Mouse (Mus musculus): ENCODE measurements around the gene Phactr4. TPM values are rescaled to one million over a fixed set of nuclear protein-coding genes. Genes with fewer than 3 reads are reported as not detected.

The Phactr4 gene
- polyA plus RNA-seq, 1 experiment from 2014 or later: 23.3 TPM

DNA sequence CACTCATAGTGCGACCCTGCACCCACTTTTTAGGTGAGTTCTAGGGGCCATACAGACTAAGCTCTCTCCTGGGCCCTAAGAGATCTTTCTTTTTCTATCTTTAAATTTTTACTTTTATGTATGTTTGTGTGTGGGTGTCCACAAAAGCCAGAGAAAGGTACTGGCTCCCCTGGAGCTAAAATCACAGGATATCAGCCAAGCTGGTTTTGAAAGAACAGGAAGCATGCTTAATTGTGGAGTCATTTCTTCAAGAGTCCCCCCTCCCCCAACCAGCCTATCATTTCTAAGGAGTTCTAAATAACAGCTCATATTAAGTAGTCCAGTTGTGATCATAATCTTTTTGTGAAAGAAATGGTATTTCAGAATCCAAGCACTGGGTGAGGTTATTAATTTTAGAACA lies 48.5 kb downstream of the Phactr4 start:
- H3K9me3 ChIP-seq (ENCODE audit: low read depth, low read length): no peaks in the 10 kb centered on the region
- ATAC-seq (ENCODE audit: insufficient read depth): no peak
- H3K4me2 ChIP-seq: no peak overlapping the region
- peaks cover 77% of the 10 kb centered on the region for H3K36me3 ChIP-seq (ENCODE audit: insufficient read depth)
- no peak overlapping the region for H3K9ac ChIP-seq
- no peak overlapping the region for H3K4me3 ChIP-seq (ENCODE audit: low read depth, low read length)
- H3K4me1 ChIP-seq (ENCODE audit: insufficient read depth): no peaks in the 10 kb centered on the region
- no peak overlapping the region for H3K27ac ChIP-seq (ENCODE audit: low read depth)
- WGBS: 100% methylated on average over 1 of the region's 1 CpGs
- no peak for TF ChIP-seq CTCF (IDR thresholded peaks at IDR 0.05; ENCODE audit: low read depth)
- no peak for DNase-seq
- H3K27me3 ChIP-seq (ENCODE audit: insufficient read depth, low read length): no peaks in the 10 kb centered on the region

DNA sequence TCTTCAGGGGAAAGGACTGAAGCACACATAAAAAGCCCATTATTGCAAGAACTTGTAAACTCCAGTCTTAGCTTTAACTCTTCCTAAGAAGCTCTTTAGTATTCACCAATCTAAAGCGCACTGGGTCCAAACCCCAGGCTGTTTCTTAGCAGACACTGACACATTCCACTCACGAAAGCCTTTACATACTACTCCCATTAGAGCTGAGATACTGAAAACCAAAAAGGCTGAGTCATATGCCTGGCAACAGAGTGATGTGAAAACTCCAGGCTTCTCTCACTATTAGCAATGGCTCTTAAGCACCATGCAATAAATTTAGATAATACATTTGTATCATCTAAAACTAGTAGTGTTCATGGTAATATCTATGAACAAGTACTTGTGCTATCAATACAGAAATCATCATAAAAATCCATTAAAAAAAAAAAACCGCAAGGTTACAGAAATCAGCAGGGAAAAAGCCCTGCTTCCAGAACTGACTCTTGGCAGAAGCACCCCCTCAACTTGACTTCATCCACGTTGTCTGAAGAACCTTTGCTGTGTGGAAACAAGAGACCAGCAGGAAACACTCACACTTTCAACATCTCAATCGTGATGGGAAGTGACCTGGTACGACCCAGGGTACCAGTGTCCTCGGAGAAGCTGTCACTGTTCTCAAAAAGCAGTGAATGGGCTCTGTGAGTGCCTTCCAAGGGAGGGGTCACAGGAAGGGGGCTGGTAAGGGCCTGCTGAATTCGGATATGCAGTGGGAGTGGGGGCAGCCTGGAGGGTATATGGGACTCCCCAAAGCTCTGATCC lies 52.1 kb downstream of the Phactr4 start:
- H3K4me2 ChIP-seq: no peak overlapping the region
- H3K27me3 ChIP-seq (ENCODE audit: insufficient read depth, low read length): no peaks in the 10 kb centered on the region
- no peak for TF ChIP-seq CTCF (IDR thresholded peaks at IDR 0.05; ENCODE audit: low read depth)
- ATAC-seq (ENCODE audit: insufficient read depth) (no peak), DNase-seq (no peak)
- no peak overlapping the region for H3K27ac ChIP-seq (ENCODE audit: low read depth)
- no peaks in the 10 kb centered on the region for H3K4me1 ChIP-seq (ENCODE audit: insufficient read depth)
- peaks cover 76% of the 10 kb centered on the region for H3K36me3 ChIP-seq (ENCODE audit: insufficient read depth)
- WGBS: 69% methylated on average over 8 of the region's 8 CpGs
- H3K9me3 ChIP-seq (ENCODE audit: low read depth, low read length): no peaks in the 10 kb centered on the region
- no peak overlapping the region for H3K4me3 ChIP-seq (ENCODE audit: low read depth, low read length)
- no peak overlapping the region for H3K9ac ChIP-seq

DNA sequence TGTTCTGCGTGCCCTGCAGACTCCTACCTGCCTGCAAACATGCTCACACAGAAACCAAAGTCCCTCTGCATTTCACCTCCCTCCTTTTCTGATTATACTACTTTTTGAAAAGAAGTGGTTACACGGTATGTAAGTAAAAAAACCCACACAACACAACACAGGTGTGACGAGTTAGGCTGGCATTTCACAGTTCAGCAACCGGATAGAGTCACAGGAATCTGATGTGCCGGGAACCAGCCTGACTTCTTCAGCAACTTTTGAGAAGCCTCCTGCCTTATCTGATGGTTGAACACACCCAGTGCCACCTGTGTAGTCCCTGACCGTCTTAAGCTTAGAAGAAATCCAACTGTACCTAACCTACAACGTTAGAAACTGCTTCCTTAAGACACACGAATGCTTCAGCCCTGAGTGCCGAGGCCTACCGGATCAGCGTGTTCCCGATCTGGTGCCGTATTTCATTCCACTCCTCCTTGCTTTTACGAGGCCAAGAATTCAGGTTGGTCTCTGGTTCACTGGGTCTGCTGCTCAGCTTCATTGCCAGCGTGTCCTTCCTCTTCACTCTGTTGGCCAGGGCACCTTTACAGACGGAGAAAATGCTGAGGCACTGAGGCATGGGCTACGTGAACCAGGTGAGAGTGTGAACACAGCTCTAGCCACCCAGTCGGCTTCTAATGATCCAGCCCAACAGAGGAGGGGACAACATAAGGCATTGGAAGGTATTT lies 54.6 kb downstream of the Phactr4 start:
- H3K9ac ChIP-seq: no peak overlapping the region
- 92% methylated on average over 18 of the region's 18 CpGs for WGBS
- no peak overlapping the region for H3K4me3 ChIP-seq (ENCODE audit: low read depth, low read length)
- H3K27me3 ChIP-seq (ENCODE audit: insufficient read depth, low read length): no peaks in the 10 kb centered on the region
- H3K4me1 ChIP-seq (ENCODE audit: insufficient read depth): no peaks in the 10 kb centered on the region
- no peak for TF ChIP-seq CTCF (IDR thresholded peaks at IDR 0.05; ENCODE audit: low read depth)
- no peak overlapping the region for H3K4me2 ChIP-seq
- H3K9me3 ChIP-seq (ENCODE audit: low read depth, low read length): no peaks in the 10 kb centered on the region
- no peak for ATAC-seq (ENCODE audit: insufficient read depth)
- DNase-seq: no peak
- H3K27ac ChIP-seq (ENCODE audit: low read depth): no peak overlapping the region
- peaks cover 81% of the 10 kb centered on the region for H3K36me3 ChIP-seq (ENCODE audit: insufficient read depth)

DNA sequence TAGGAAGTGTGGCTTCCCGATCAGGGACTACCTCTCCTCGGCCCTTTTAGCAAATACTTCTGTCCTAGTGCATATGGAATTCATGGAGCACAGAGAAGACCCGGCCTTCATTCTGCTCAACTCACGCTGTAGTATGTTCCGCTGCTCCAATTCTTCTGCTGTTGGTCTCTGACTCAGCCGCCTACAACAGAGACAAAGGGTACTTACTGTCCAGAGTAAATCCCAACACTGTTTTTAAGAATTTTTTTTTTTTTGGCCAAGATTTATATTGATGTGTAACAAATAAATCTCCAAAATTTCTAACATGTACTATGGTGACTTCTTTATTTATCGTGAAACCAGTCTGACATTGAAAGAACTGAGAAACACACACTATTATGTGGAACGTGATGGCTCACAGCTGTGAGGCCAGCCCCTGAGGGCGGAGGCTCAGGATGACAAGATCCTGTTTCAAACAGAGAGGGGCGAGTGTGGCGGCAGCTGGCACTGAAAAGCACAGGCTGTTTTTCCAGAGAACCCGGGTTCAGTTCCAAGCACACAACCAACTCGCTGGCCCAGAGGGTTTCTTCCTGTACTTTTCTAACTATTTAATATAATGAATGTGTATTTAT lies 56.7 kb downstream of the Phactr4 start:
- no peak for TF ChIP-seq CTCF (IDR thresholded peaks at IDR 0.05; ENCODE audit: low read depth)
- H3K27me3 ChIP-seq (ENCODE audit: insufficient read depth, low read length): no peaks in the 10 kb centered on the region
- no peak overlapping the region for H3K4me2 ChIP-seq
- H3K9me3 ChIP-seq (ENCODE audit: low read depth, low read length): no peaks in the 10 kb centered on the region
- H3K4me3 ChIP-seq (ENCODE audit: low read depth, low read length): no peak overlapping the region
- H3K36me3 ChIP-seq (ENCODE audit: insufficient read depth): peaks cover 81% of the 10 kb centered on the region
- DNase-seq (peak; percentile 96), ATAC-seq (ENCODE audit: insufficient read depth) (peak; percentile 94)
- no peaks in the 10 kb centered on the region for H3K4me1 ChIP-seq (ENCODE audit: insufficient read depth)
- 39% methylated on average over 13 of the region's 13 CpGs for WGBS
- no peak overlapping the region; the same call in 1 of the 2 replicates for H3K9ac ChIP-seq
- H3K27ac ChIP-seq (ENCODE audit: low read depth): peak overlapping the region; percentile 81

DNA sequence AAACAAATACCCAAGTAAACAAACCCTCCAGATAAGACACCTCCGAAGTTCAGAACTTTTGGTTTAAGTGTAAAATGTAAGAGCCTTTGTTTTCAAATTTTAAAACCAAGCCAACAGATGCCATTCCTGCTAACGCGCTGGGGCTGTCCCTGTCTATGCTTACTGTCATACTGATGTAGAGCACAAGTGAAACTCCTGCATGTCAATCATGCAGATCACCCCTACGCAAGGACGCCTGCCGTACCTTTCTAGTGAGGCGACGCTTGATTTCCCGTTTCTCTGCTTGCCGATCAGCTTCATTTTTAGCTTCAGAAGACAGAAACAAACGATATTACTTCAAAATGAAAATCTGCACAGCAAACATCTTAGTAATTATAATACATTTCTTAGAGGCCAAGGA lies 58.8 kb downstream of the Phactr4 start:
- peaks cover 80% of the 10 kb centered on the region for H3K36me3 ChIP-seq (ENCODE audit: insufficient read depth)
- H3K4me3 ChIP-seq (ENCODE audit: low read depth, low read length): no peak overlapping the region
- H3K27me3 ChIP-seq (ENCODE audit: insufficient read depth, low read length): no peaks in the 10 kb centered on the region
- WGBS: 94% methylated on average over 11 of the region's 11 CpGs
- no peak overlapping the region for H3K9ac ChIP-seq
- ATAC-seq (ENCODE audit: insufficient read depth) (no peak), DNase-seq (no peak)
- no peak for TF ChIP-seq CTCF (IDR thresholded peaks at IDR 0.05; ENCODE audit: low read depth)
- H3K27ac ChIP-seq (ENCODE audit: low read depth): no peak overlapping the region
- H3K9me3 ChIP-seq (ENCODE audit: low read depth, low read length): no peaks in the 10 kb centered on the region
- no peak overlapping the region for H3K4me2 ChIP-seq
- no peaks in the 10 kb centered on the region for H3K4me1 ChIP-seq (ENCODE audit: insufficient read depth)

DNA sequence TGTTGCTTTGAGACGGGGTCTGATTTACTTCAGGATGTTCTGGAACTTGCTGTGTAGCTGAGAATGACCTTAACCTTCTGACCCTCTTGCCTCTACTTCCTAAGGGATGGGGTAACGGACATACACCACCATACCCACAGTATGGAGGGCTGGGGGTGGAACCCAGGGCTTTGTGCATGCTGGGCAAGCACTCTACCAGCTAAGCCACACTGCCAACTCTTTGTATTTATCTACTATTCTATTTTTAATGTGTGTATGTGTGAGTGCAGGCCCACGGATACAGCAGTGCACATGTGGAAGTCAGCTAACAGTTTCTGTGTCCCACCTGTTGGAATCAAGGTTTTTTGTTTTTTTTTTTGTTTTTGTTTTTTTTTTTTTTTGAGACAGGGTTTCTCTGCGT lies 62.8 kb downstream of the Phactr4 start:
- H3K4me3 ChIP-seq (ENCODE audit: low read depth, low read length): no peak overlapping the region
- no peaks in the 10 kb centered on the region for H3K27me3 ChIP-seq (ENCODE audit: insufficient read depth, low read length)
- ATAC-seq (ENCODE audit: insufficient read depth): no peak
- H3K9ac ChIP-seq: no peak overlapping the region
- no peak for DNase-seq
- H3K4me1 ChIP-seq (ENCODE audit: insufficient read depth): no peaks in the 10 kb centered on the region
- no peak overlapping the region for H3K27ac ChIP-seq (ENCODE audit: low read depth)
- WGBS: 87% methylated on average over 4 of the region's 4 CpGs
- H3K4me2 ChIP-seq: no peak overlapping the region
- peaks cover 76% of the 10 kb centered on the region for H3K36me3 ChIP-seq (ENCODE audit: insufficient read depth)
- no peaks in the 10 kb centered on the region for H3K9me3 ChIP-seq (ENCODE audit: low read depth, low read length)
- TF ChIP-seq CTCF (IDR thresholded peaks at IDR 0.05; ENCODE audit: low read depth): no peak

DNA sequence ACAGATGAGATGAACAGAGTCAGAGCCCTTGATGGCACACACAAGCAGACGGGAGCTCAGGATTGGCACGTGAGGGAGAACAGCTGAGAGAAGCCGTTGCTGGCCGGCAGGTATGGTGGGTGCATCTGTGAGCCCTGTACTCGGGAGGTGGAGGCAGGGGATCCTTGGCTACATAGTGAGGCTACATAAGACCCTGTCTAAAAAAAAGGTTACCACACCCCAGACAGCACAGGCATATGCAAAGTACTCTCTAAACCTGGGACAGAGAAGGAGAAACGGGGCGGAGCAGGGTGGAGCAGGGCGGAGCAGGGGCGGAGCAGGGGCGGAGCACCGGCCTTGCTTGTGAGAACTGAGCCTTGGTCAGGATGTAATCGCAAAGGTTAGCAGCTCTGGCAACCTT lies 66.1 kb downstream of the Phactr4 start:
- Histone ChIP-seq H3K27me3 (ENCODE audit: insufficient read depth, low read length) (no peaks in the 10 kb centered on the region), H3K9ac (no peak overlapping the region; the same call in 1 of the 2 replicates), H3K4me1 (ENCODE audit: insufficient read depth) (peaks cover 5% of the 10 kb centered on the region; the same call in 1 of the 2 replicates), H3K27ac (ENCODE audit: low read depth) (no peak overlapping the region), H3K9me3 (ENCODE audit: low read depth, low read length) (no peaks in the 10 kb centered on the region), H3K4me3 (ENCODE audit: low read depth, low read length) (no peak overlapping the region), H3K36me3 (ENCODE audit: insufficient read depth) (peaks cover 64% of the 10 kb centered on the region), H3K4me2 (no peak overlapping the region)
- WGBS: 39% methylated on average over 12 of the region's 12 CpGs
- DNase-seq (peak; percentile 34), ATAC-seq (ENCODE audit: insufficient read depth) (no peak)
- TF ChIP-seq CTCF (IDR thresholded peaks at IDR 0.05; ENCODE audit: low read depth): no peak
